Mouse (Mus musculus) liver, embryonic 16.5 days (tissue): ENCODE measurements around the gene Mtfr1l. TPM values are rescaled to one million over a fixed set of nuclear protein-coding genes. Genes with fewer than 3 reads are reported as not detected.

Experiments
- ATAC-seq: fragments of 200-750 bp; cut with Nextera tagmentation; 2 replicates; pipeline ENCODE4 v1.8.0; 2017; ENCODE audit warnings: low read depth, mild to moderate bottlenecking, moderate number of reproducible peaks, moderate library complexity
- H3K27ac ChIP-seq: fragments of 300-500 bp; sonication (generic); 2 replicates; pipeline ENCODE4 v1.5.1; 2014; ENCODE audit warnings: mild to moderate bottlenecking, low read length
- H3K27me3 ChIP-seq: fragments of 300-500 bp; sonication (generic); 2 replicates; pipeline ENCODE4 v1.6.1; 2014; ENCODE audit warnings: low read depth, low read length, mixed read lengths; ENCODE audit not compliant: control insufficient read depth, insufficient read depth
- H3K36me3 ChIP-seq: fragments of 300-500 bp; sonication (generic); 2 replicates; pipeline ENCODE4 v1.6.1; 2014; ENCODE audit warnings: mild to moderate bottlenecking; ENCODE audit not compliant: control insufficient read depth, insufficient read depth
- H3K4me1 ChIP-seq: fragments of 300-500 bp; sonication (generic); 2 replicates; pipeline ENCODE4 v1.6.1; 2014; ENCODE audit warnings: low read depth, low read length, mixed read lengths; ENCODE audit not compliant: control insufficient read depth
- H3K4me2 ChIP-seq: fragments of 300-500 bp; sonication (generic); 2 replicates; pipeline ENCODE4 v1.6.1; 2014; ENCODE audit warnings: low read depth, low read length, mixed read lengths
- H3K4me3 ChIP-seq: fragments of 300-500 bp; sonication (generic); 2 replicates; pipeline ENCODE4 v1.5.1; 2014; ENCODE audit warnings: low read depth, mild to moderate bottlenecking, low read length
- H3K9ac ChIP-seq: fragments of 300-500 bp; sonication (generic); 2 replicates; pipeline ENCODE4 v1.6.1; 2014; ENCODE audit warnings: low read depth, low read length
- H3K9me3 ChIP-seq: fragments of 300-500 bp; sonication (generic); replicated peaks from 2 replicates; pipeline ENCODE4 v1.6.1; 2016; ENCODE audit warnings: low read length; ENCODE audit not compliant: control insufficient read depth
- WGBS: fragments of 180-500 bp; shearing (Covaris S2); extraction: QIAGEN DNeasy Blood & Tissue Kit; methylation state at CpG from one replicate; pipeline ENCODE4 v1.1.7; 2014; ENCODE audit not compliant: insufficient replicate concordance; 5-methylcytosine and 5-hydroxymethylcytosine counted together
- microRNA-seq: library from miRNA; unstranded; fragments of <30 nt; microRNA quantifications from one replicate; pipeline ENCODE4, GENCODE M21; 2016
- polyA plus RNA-seq: library from polyadenylated mRNA; unstranded; fragments of >200 nt; fragmentation: Nextera tagmentation; extraction: Ambion mirVana; gene quantifications from 2 replicates; pipeline ENCODE4 v1.2.1, GENCODE M21; 2015

Gene Mtfr1l
- polyA plus RNA-seq, 1 experiment from 2014 or later, result 36.2 TPM

- Histone ChIP-seq H3K4me2 (no peak overlapping the region), H3K4me1 (peaks cover 4% of the 10 kb centered on the region), H3K27ac (no peak overlapping the region), H3K27me3 (no peaks in the 10 kb centered on the region; the same call in 1 of the 2 replicates), H3K9me3 (no peaks in the 10 kb centered on the region), H3K4me3 (no peak overlapping the region), H3K36me3 (no peaks in the 10 kb centered on the region), H3K9ac (no peak overlapping the region)
- ATAC-seq, result no peak
- WGBS, result 56% methylated on average over 6 of the region's 6 CpGs
These were observed 52.0 kb downstream of the Mtfr1l start for GRCm38 (mm10) chr4:134483078-134483688.

GRCm38 (mm10) chr4:134482442-134482841 lies 52.7 kb downstream of the Mtfr1l start:
- no peaks in the 10 kb centered on the region for H3K36me3 ChIP-seq
- 69% methylated on average over 8 of the region's 8 CpGs for WGBS
- no peak for ATAC-seq
- H3K4me3 ChIP-seq, result no peak overlapping the region
- H3K27me3 ChIP-seq, result no peaks in the 10 kb centered on the region; the same call in 1 of the 2 replicates
- H3K27ac ChIP-seq, result no peak overlapping the region
- H3K9ac ChIP-seq, result no peak overlapping the region
- peaks cover 7% of the 10 kb centered on the region for H3K4me1 ChIP-seq
- no peaks in the 10 kb centered on the region for H3K9me3 ChIP-seq
- H3K4me2 ChIP-seq, result no peak overlapping the region

GRCm38 (mm10) chr4:134481270-134481669 lies 53.9 kb downstream of the Mtfr1l start:
- Histone ChIP-seq H3K9me3 (no peaks in the 10 kb centered on the region), H3K4me3 (no peak overlapping the region), H3K36me3 (no peaks in the 10 kb centered on the region), H3K4me1 (peaks cover 7% of the 10 kb centered on the region), H3K9ac (no peak overlapping the region), H3K27ac (no peak overlapping the region), H3K4me2 (no peak overlapping the region), H3K27me3 (no peaks in the 10 kb centered on the region; the same call in 1 of the 2 replicates)
- no peak for ATAC-seq
- 38% methylated on average over 6 of the region's 6 CpGs for WGBS

- Histone ChIP-seq H3K36me3 (no peaks in the 10 kb centered on the region), H3K4me2 (no peak overlapping the region), H3K4me1 (peaks cover 7% of the 10 kb centered on the region), H3K9me3 (no peaks in the 10 kb centered on the region), H3K9ac (no peak overlapping the region), H3K27ac (no peak overlapping the region), H3K27me3 (no peaks in the 10 kb centered on the region; the same call in 1 of the 2 replicates), H3K4me3 (no peak overlapping the region)
- ATAC-seq, result peak; percentile 35; the same call in 1 of the 2 replicates
- WGBS, result 19% methylated on average over 6 of the region's 6 CpGs
These were observed 54.3 kb downstream of the Mtfr1l start for GRCm38 (mm10) chr4:134480864-134481263.

- WGBS, result 73% methylated on average over 4 of the region's 4 CpGs
- no peaks in the 10 kb centered on the region; the same call in 1 of the 2 replicates for H3K27me3 ChIP-seq
- H3K4me3 ChIP-seq, result no peak overlapping the region
- H3K4me1 ChIP-seq, result peaks cover 4% of the 10 kb centered on the region
- H3K9ac ChIP-seq, result no peak overlapping the region
- H3K4me2 ChIP-seq, result no peak overlapping the region
- H3K9me3 ChIP-seq, result no peaks in the 10 kb centered on the region
- ATAC-seq, result no peak
- peaks cover 4% of the 10 kb centered on the region for H3K36me3 ChIP-seq
- H3K27ac ChIP-seq, result no peak overlapping the region
These were observed 55.3 kb downstream of the Mtfr1l start for GRCm38 (mm10) chr4:134479839-134480238.

- no peaks in the 10 kb centered on the region; the same call in 1 of the 2 replicates for H3K27me3 ChIP-seq
- peaks cover 4% of the 10 kb centered on the region for H3K4me1 ChIP-seq
- H3K9me3 ChIP-seq, result no peaks in the 10 kb centered on the region
- no peak overlapping the region for H3K27ac ChIP-seq
- no peak overlapping the region for H3K9ac ChIP-seq
- peak; percentile 73 for ATAC-seq
- no peak overlapping the region for H3K4me3 ChIP-seq
- H3K36me3 ChIP-seq, result peaks cover 18% of the 10 kb centered on the region
- H3K4me2 ChIP-seq, result no peak overlapping the region
- 4% methylated on average over 9 of the region's 9 CpGs for WGBS
These were observed 57.2 kb downstream of the Mtfr1l start for GRCm38 (mm10) chr4:134478031-134478430.

GRCm38 (mm10) chr4:134476899-134477298 lies 58.3 kb downstream of the Mtfr1l start:
- Histone ChIP-seq H3K4me3 (no peak overlapping the region), H3K4me1 (peaks cover 4% of the 10 kb centered on the region), H3K36me3 (peaks cover 28% of the 10 kb centered on the region), H3K4me2 (no peak overlapping the region), H3K9ac (no peak overlapping the region), H3K27me3 (no peaks in the 10 kb centered on the region), H3K27ac (no peak overlapping the region), H3K9me3 (no peaks in the 10 kb centered on the region)
- ATAC-seq, result no peak
- WGBS, result 83% methylated on average over 8 of the region's 8 CpGs

Small RNAs within 50 kb of the gene (microRNA-seq; reads per million reads assigned to microRNA genes)
- gene Mir6403, result not detected

Other genes starting within 250 kb of the Mtfr1l start
- gene Pdik1l, start 247.5 kb downstream of the Mtfr1l start, polyA plus RNA-seq, result 10.4 and 11.9 TPM in 2 replicates
- gene Trim63, start 220.3 kb downstream of the Mtfr1l start, polyA plus RNA-seq, result 0.25 and 0.28 TPM in 2 replicates
- gene Slc30a2, start 192.2 kb downstream of the Mtfr1l start, polyA plus RNA-seq, result 0.02 and 0.12 TPM in 2 replicates
- gene Extl1, start 151.5 kb downstream of the Mtfr1l start, polyA plus RNA-seq, result 0.21 and 0.25 TPM in 2 replicates
- 6.6 and 8.2 TPM in 2 replicates for gene Pafah2, start 139.1 kb downstream of the Mtfr1l start, polyA plus RNA-seq
- gene Stmn1, start 67.1 kb downstream of the Mtfr1l start, polyA plus RNA-seq, result 360 and 407 TPM in 2 replicates
- 8.4 and 8.8 TPM in 2 replicates for gene Paqr7, start 38.7 kb downstream of the Mtfr1l start, polyA plus RNA-seq
- gene Aunip, start 24.4 kb downstream of the Mtfr1l start, polyA plus RNA-seq, result 13.7 and 16.5 TPM in 2 replicates
- 1.3 TPM in 2 replicates for gene Selenon, start 16.8 kb upstream of the Mtfr1l start, polyA plus RNA-seq
- gene Man1c1, start 168.9 kb upstream of the Mtfr1l start, polyA plus RNA-seq, result 0.97 and 1.2 TPM in 2 replicates
- 20.1 and 20.7 TPM in 2 replicates for gene Ldlrap1, start 232.6 kb upstream of the Mtfr1l start, polyA plus RNA-seq